Mouse (Mus musculus) central nervous system, embryonic 14 days (tissue): ENCODE data around the gene Lin28a. TPM values are rescaled to one million over a fixed set of nuclear protein-coding genes. Genes with fewer than 3 reads are reported as not detected.

Experiments
- polyA plus RNA-seq: library from polyadenylated mRNA; depleted of rRNA; stranded (reverse); fragments of >200 nt; gene quantifications from 2 replicates; pipeline ENCODE4 v1.2.3, GENCODE M21; 2012; rRNA removed

Lin28a gene
- 0.32 and 0.36 TPM in 2 replicates for polyA plus RNA-seq

GRCm38 (mm10) chr4:134018779-134019145 is at the start of gene Lin28a:
TSS of gene Lin28a (minus strand) at chr4:134018841.

GRCm38 (mm10) chr4:134060135-134060865 is 41.7 kb upstream of the Lin28a start, which contains the start of gene Crybg2:
TSS of gene Crybg2 (plus strand) at chr4:134060815.

GRCm38 (mm10) chr4:134053538-134053937 is 34.9 kb upstream of the Lin28a start, which contains the start of gene Zfp683:
TSS of gene Zfp683 (plus strand) at chr4:134053838.

GRCm38 (mm10) chr4:134000466-134001438 is 17.9 kb downstream of the Lin28a start, which contains the start of gene Dhdds:
TSS of gene Dhdds (minus strand) at chr4:134000918.

GRCm38 (mm10) chr4:133968150-133968921 is 50.3 kb downstream of the Lin28a start, which contains the start of gene Hmgn2:
TSS of gene Hmgn2 (minus strand) at chr4:133968650.

Other genes starting within 250 kb of the Lin28a start
- 14.3 and 18.3 TPM in 2 replicates for gene Rps6ka1, start 131.0 kb downstream of the Lin28a start, polyA plus RNA-seq
- 735 and 855 TPM in 2 replicates for gene Hmgn2, start 50.2 kb downstream of the Lin28a start, polyA plus RNA-seq
- 48.2 and 49.5 TPM in 2 replicates for gene Dhdds, start 17.9 kb downstream of the Lin28a start, polyA plus RNA-seq
- 0.04 TPM in 1 of 2 replicates, not detected in the other for gene Zfp683, start 35.0 kb upstream of the Lin28a start, polyA plus RNA-seq
- gene Crybg2, start 42.0 kb upstream of the Lin28a start, polyA plus RNA-seq, result 1.2 and 2.1 TPM in 2 replicates
- 7.7 and 8.2 TPM in 2 replicates for gene Cd52, start 76.2 kb upstream of the Lin28a start, polyA plus RNA-seq
- 23.9 and 27.0 TPM in 2 replicates for gene Ubxn11, start 83.7 kb upstream of the Lin28a start, polyA plus RNA-seq
- gene Sh3bgrl3, start 109.9 kb upstream of the Lin28a start, polyA plus RNA-seq, result 205 and 259 TPM in 2 replicates
- 28.7 and 29.6 TPM in 2 replicates for gene Cep85, start 168.3 kb upstream of the Lin28a start, polyA plus RNA-seq
- gene Gm7534, start 184.2 kb upstream of the Lin28a start, polyA plus RNA-seq, result not detected in 2 replicates
- 0.16 and 0.18 TPM in 2 replicates for gene Catsper4, start 208.5 kb upstream of the Lin28a start, polyA plus RNA-seq
- gene Cnksr1, start 219.6 kb upstream of the Lin28a start, polyA plus RNA-seq, result 0.26 and 0.80 TPM in 2 replicates
- gene E130218I03Rik, start 224.8 kb upstream of the Lin28a start, polyA plus RNA-seq, result 0.04 TPM in 1 of 2 replicates, not detected in the other
- 13.7 and 14.4 TPM in 2 replicates for gene Zfp593, start 226.8 kb upstream of the Lin28a start, polyA plus RNA-seq
- 0.16 TPM in 1 of 2 replicates, not detected in the other for gene Gm30191, start 228.1 kb upstream of the Lin28a start, polyA plus RNA-seq
- 14.5 and 17.0 TPM in 2 replicates for gene Grrp1, start 235.3 kb upstream of the Lin28a start, polyA plus RNA-seq